Mouse (Mus musculus): Measurements from ENCODE around the gene Atp5mpl.
"Not testable (repeated sequence)": the region's sequence is repeated elsewhere in the genome, so short reads cannot be mapped to it uniquely, and the experiment has no call there.

The Atp5mpl gene

DNA sequence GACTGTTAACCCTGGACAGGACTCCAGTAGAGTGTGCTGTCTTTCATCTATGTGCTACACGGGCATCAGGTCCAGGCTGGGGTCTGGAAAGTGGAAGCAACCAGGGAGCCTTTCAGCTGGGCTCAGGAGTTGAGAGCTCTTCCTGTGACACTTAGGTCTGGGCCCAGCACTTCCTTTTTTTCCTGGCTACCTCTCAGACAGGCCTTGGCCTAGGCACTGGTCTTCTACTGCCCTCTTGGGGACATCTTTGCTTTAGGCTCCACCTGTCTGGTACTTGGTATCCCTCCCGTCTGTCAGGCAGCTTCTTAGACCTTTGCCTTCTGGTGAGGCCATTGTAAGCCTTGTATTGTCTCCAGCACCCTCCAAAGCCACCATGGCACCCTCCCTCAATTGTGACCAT, 20.1 kb downstream of the Atp5mpl start:
- peak; percentile 59 for DNase-seq

GRCm38 (mm10) chr12:111945765-111946655, 20.8 kb downstream of the Atp5mpl start:
- not testable (repeated sequence) for DNase-seq

- no peak for DNase-seq
Observed at GRCm38 (mm10) chr12:111945115-111945514, 21.7 kb downstream of the Atp5mpl start.

DNA sequence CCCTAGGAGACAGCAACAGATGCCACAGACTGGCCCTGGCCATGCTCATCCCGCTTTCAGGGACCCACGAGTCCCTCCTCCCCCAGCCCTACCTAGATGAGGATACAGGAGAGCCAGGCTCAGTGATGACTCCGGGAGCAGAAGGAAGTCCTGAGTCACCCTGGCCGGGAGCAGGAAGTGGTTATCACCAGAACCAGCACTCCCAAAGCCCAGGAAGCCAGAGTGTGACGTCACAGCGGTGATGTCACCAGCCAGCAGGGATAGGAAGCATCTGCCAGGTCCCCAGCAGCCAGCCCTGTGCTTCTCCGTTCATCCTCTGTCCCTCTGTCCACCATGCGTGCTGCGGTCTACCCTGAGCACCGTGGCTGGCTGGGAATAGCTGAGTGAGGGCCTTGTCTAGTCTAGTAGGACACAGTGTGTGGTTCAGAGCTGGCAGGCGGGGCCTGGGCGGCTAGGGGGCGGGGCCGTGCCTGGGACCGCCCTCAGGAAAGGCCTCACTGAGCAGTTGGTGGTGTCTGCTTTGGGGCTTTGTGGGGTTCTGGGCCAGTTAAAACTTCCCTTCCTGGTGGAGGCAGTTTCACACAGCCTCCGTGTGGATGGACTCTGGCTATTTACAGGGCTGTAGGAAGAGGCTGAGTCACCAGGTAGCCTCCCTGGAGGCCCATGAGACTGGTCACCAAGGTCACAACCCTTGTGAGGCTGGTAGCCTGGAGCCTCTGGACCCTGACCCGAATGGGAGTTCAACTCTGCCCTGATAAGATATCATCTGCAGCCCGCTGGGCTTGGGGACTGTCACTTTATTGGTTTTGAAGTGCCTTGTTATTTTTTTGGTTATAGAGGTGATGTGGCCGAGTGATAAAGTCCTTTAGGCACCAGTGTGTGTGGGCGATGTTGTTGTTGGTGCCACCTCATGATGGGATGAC, 22.5 kb downstream of the Atp5mpl start:
- not testable (repeated sequence) for DNase-seq

DNA sequence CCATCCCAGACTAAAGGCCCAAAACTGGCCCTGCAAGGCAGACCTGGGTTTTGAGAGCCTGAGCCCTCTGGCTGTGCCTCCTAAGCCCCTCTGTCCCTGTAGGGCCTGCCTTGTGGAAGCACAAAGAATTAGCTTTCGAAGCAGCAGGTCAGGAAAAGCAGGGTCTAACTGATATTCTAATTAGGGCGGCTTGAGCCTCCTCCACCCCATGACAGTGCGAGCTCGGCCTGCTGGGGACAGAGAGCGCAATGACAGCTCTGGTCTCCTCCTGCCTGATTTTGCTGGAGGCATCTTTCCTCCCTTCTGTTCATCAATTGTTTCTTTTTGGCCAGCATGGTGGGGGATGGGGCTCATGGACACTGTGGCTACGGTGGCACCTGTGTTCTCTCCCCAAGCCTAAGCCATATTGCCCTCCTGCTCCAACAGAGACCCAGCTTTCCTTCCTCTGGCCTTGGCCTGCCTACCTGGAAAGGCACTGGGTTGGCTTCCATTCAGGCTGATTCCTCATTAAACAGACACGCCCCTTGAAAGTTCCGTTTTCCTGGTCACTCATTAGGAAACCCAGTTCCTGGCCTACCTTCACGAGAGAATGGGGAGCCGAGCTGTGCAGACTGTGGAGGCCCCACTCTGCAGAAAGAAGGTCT, 23.2 kb downstream of the Atp5mpl start:
- no peak for DNase-seq

- no peak for DNase-seq
Observed at GRCm38 (mm10) chr12:111938623-111939177, 28.1 kb downstream of the Atp5mpl start.

DNA sequence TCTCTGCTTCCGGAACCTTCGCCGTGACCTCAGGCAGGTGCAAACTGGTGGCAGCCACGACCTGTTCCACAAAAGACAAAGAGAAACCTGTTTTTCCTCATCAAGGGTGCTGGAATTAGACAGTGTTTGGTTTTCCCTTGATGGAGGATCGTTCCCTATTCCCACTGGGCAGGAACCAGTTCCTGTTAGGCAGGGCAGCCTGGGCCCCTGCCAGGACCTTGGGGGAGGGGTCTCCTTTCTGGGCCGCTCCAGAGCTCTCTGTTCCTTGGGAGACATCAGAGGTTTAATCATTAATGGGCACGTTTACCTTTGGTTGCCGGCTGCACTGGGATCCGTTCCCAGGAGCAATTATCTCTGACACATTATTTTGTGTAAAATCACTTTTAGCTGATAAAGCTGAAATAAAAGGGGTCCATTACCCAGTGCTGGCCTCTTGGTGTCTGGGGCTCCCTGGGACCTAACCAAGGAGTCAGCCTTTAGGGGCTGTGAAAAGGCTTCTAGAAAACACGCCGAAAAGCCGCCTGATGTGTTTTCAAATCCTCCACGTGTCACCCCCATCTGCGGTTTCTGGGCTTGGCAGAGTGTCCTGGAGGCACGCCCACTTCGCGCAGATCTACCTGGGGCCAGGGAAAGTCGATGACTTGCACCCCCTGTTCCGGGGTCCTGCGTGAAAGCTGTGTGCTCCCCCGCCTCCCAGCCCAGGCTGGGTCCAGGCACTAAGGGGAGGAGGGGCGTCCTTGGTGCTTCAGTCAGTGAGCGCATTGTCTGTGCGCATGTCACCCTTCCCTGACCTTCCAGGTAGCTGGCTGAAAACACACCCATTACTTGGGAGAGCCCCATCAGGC, 29.8 kb downstream of the Atp5mpl start:
- no peak for DNase-seq

DNA sequence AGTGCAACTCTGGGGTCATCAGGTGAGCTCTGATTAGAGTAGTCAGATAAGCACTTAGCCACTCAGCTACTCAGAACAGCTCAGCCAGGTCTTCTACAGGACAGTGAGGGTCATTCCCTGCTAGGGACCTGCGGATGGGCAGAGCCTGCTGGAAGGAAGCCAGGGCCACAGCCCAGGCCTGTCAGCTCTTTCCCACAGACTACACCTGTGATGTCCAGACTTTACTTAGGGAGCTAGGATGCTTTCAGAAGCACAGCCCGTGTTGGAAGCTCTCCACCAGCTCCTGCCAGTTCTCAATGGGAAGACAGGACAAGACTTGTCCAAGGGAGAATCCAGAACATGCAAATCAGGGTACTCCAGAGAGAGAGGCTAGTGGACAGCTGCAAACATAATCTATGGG, 32.8 kb downstream of the Atp5mpl start:
- no peak for DNase-seq

DNA sequence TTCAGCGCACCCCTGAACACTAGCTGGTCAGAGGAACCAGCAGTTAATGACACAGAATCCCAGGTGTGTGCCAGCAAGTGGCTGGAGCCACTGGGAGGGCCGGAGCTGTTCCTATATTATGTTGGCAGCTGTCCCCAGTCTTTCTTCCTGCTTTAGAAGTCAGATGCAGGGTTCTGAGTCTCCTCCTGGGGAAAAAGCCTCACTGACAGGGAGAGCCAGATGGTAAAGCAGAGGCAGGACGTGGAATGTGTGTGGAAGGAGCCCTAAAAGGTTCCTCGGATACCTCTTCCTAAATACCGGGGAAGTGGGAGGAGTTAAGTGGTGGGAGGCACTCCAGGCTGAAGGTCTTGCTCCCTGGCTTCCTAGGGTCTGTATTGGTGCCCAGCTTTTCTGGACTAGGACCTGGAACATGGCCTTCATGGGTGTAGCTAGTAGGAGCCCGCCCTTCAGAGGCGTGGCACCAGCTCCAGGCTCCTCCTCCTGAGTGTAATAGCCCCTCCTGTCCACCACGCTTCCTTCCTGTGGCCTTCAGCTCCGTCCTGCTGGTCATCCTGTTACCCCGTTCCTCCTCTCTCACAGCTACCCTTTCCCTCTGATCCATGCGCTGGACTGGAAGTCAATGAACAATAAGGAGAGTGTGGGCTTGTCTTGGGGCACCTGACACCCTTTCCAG, 33.6 kb downstream of the Atp5mpl start:
- no peak for DNase-seq

GRCm38 (mm10) chr12:111932513-111932912, 34.3 kb downstream of the Atp5mpl start:
- no peak for DNase-seq

GRCm38 (mm10) chr12:111931411-111932025, 35.3 kb downstream of the Atp5mpl start:
- DNase-seq: no peak

GRCm38 (mm10) chr12:111928411-111928966, 38.3 kb downstream of the Atp5mpl start:
- no peak for DNase-seq

DNA sequence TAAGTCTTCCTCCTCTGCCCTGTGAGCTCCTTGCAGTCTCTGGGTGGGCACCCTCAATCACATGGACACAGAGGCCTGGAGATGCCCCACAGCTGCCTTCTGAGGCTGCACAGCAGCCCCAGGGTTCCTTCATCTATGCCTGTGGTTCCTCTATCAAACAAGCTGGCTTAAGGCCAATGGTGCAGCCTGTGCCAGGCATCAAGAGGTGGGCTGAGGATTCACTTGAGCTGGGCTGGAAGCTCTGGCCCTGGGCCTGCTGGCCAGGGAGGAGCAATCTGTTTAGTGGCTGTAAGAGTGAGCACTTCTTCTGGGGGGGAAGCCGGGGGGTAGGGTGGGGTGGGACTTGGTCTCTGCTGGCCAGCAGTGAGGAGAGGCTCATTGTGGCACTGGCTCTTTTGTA, 39.4 kb downstream of the Atp5mpl start:
- no peak for DNase-seq

DNA sequence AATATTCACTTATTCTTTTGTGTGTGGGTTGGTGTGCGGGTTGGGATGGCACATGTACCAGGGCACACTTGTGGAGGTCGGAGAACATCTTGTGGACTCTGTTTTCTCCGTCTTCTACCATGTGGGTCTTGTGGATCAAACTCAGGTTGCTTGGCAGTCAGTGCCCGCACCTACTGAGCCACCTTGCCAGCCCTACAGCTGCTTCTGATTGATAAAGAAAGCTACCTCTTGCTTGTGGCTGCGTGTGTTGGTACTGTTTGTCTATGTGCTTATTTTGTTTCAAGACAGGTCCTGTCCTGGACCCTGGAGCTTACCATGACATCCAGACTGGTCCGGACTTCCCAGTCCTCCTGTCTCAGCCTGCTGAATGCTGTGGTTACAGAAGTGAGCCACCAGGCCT, 43.7 kb downstream of the Atp5mpl start:
- DNase-seq: no peak

GRCm38 (mm10) chr12:111920046-111920445, 46.7 kb downstream of the Atp5mpl start:
- DNase-seq: peak; percentile 68

DNA sequence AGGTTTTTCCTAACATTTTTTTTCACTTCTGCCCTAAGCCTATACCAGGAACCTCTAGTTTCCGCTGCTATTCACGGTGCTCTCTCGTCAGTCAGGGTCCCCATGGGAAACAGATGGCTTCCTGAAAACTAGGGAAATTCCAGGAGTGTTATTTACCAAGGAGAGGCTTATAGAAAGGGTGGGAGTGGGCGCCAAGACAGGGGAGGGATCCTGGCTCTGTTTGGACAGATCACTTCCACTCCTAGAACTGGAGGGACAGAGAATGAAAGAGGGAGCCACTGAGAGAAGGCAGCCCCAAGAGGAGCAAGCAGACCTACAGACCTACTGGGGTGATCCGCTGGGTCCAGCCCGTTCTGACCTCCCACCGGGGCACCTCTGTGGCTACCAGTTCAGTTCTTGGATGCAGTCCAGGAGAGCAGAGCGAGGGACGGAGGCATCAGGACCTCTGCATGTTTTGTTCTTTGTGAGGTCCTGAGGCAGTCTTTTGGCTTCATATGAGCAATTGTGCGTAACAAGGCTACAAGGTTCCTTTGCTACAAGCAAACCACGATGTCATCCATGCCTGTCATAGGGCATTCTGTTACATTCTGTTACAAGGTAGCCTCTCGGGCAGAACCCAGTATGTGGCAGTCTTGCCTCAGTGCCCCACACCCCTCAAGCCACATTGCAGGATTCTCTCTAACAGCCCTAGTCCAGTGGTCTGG, 50.1 kb downstream of the Atp5mpl start:
- no peak for DNase-seq

DNA sequence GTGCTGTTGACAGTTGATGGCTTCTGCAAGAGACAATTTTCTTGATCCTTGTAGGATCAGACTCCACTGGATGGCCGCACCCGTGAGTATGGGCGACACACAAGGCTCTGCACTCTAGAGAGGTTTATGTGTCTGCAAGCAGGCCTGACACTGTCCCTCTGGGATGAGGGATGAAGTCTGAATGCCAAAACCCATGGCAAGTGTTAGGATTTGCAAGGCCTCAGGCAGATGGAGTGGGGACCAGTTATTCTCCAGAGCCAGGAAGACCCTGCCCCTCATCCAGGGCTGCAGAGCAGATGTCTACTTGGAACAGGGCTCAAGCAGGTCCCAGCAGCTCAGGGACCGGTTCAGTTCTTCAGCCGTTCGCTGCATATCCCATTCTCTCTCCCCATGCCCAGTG, 51.0 kb downstream of the Atp5mpl start:
- no peak for DNase-seq

- DNase-seq: no peak
Observed at GRCm38 (mm10) chr12:111914031-111914430, 52.7 kb downstream of the Atp5mpl start.

- DNase-seq: no peak
Observed at GRCm38 (mm10) chr12:111912802-111913201, 54.0 kb downstream of the Atp5mpl start.

DNA sequence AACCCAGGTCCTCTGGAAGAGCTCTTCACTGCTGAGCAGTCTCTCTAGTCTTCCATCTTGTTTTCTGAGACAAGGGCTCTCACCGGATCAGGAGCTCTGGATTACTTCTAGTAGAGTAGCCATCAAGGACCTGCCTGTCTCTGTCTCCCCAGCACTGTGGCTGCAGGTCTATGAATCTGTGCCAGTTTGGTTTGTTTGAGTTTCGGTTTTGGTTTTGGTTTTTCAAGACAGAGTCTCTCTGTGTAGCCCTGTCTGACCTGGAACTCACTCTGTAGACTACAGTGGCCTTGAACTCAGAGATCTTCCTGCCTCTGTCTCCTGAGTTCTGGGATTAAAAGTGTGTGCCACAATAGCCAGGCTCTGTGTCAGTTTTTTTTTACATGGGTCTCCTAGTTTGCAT, 55.0 kb downstream of the Atp5mpl start:
- DNase-seq: no peak

Data from cerebellum, adult 8-10 months (tissue).